Mouse (Mus musculus): Measurements from ENCODE around the gene Gm9837. TPM values are rescaled to one million over a fixed set of nuclear protein-coding genes. Genes with fewer than 3 reads are reported as not detected.

Gene Gm9837
- total RNA-seq, 2 experiments from 2014 or later: not detected

- peak; percentile 13; the same call in 1 of the 2 replicates for TF ChIP-seq CTCF (IDR thresholded peaks at IDR 0.05)
- intact Hi-C loops (cut with DNase I): no loop called here
- no peak overlapping the region for H3K27ac ChIP-seq
- no peak overlapping the region for H3K4me3 ChIP-seq
- DNase-seq: no peak
Measured at GRCm38 (mm10) chr11:53502039-53502765, 31.9 kb upstream of the Gm9837 start.

- no peak for TF ChIP-seq CTCF (IDR thresholded peaks at IDR 0.05)
- H3K27ac ChIP-seq: no peak overlapping the region
- intact Hi-C loops (cut with DNase I): no loop called here
- DNase-seq: no peak
- no peak overlapping the region for H3K4me3 ChIP-seq
Measured at GRCm38 (mm10) chr11:53500569-53500968, 30.3 kb upstream of the Gm9837 start.

- intact Hi-C loops (cut with DNase I): no loop called here
- Histone ChIP-seq H3K4me3 (no peak overlapping the region), H3K27ac (peak overlapping the region; percentile 35; the same call in 1 of the 2 replicates)
- DNase-seq: peak; percentile 30
- TF ChIP-seq CTCF (IDR thresholded peaks at IDR 0.05): no peak
Measured at GRCm38 (mm10) chr11:53496946-53497345, 26.7 kb upstream of the Gm9837 start.

- no peak for TF ChIP-seq CTCF (IDR thresholded peaks at IDR 0.05)
- DNase-seq: no peak
- intact Hi-C loops (cut with DNase I): no loop called here
- H3K27ac ChIP-seq: peak overlapping the region; percentile 67
- no peak overlapping the region for H3K4me3 ChIP-seq
Measured at GRCm38 (mm10) chr11:53495417-53495816, 25.1 kb upstream of the Gm9837 start.

- Histone ChIP-seq H3K4me3 (no peak overlapping the region), H3K27ac (no peak overlapping the region; the same call in 1 of the 2 replicates)
- DNase-seq: no peak
- no peak for TF ChIP-seq CTCF (IDR thresholded peaks at IDR 0.05)
- intact Hi-C loops (cut with DNase I): no loop called here
Measured at GRCm38 (mm10) chr11:53493243-53493955, 23.1 kb upstream of the Gm9837 start.

- TF ChIP-seq CTCF (IDR thresholded peaks at IDR 0.05): no peak
- DNase-seq: no peak
- Histone ChIP-seq H3K4me3 (no peak overlapping the region), H3K27ac (peak overlapping the region; percentile 76)
- intact Hi-C loops (cut with DNase I): no loop called here
Measured at GRCm38 (mm10) chr11:53491954-53492401, 21.7 kb upstream of the Gm9837 start.

GRCm38 (mm10) chr11:53489421-53489820 lies 19.1 kb upstream of the Gm9837 start:
- Histone ChIP-seq H3K27ac (no peak overlapping the region), H3K4me3 (no peak overlapping the region)
- no peak for TF ChIP-seq CTCF (IDR thresholded peaks at IDR 0.05)
- no peak for DNase-seq
- intact Hi-C loops (cut with DNase I): no loop called here

- no peak overlapping the region for H3K27ac ChIP-seq
- no peak for DNase-seq
- no peak; the same call in 1 of the 2 replicates for TF ChIP-seq CTCF (IDR thresholded peaks at IDR 0.05)
- intact Hi-C loops (cut with DNase I): no loop called here
- no peak overlapping the region for H3K4me3 ChIP-seq
Measured at GRCm38 (mm10) chr11:53489007-53489406, 18.7 kb upstream of the Gm9837 start.

- intact Hi-C loops (cut with DNase I): no loop called here
- no peak for TF ChIP-seq CTCF (IDR thresholded peaks at IDR 0.05)
- Histone ChIP-seq H3K4me3 (peak overlapping the region; percentile 17; the same call in 1 of the 2 replicates), H3K27ac (no peak overlapping the region)
- no peak for DNase-seq
Measured at GRCm38 (mm10) chr11:53486822-53487594, 16.7 kb upstream of the Gm9837 start.

- TF ChIP-seq CTCF (IDR thresholded peaks at IDR 0.05): no peak
- Histone ChIP-seq H3K27ac (no peak overlapping the region), H3K4me3 (no peak overlapping the region)
- no peak for DNase-seq
- intact Hi-C loops (cut with DNase I): no loop called here
Measured at GRCm38 (mm10) chr11:53486351-53486750, 16.1 kb upstream of the Gm9837 start.

GRCm38 (mm10) chr11:53485719-53486118 lies 15.4 kb upstream of the Gm9837 start:
- H3K4me3 ChIP-seq: no peak overlapping the region
- no peak overlapping the region for H3K27ac ChIP-seq
- intact Hi-C loops (cut with DNase I): no loop called here
- peak; percentile 54 for TF ChIP-seq CTCF (IDR thresholded peaks at IDR 0.05)
- DNase-seq: no peak

- Histone ChIP-seq H3K27ac (no peak overlapping the region), H3K4me3 (no peak overlapping the region)
- no peak for DNase-seq
- TF ChIP-seq CTCF (IDR thresholded peaks at IDR 0.05): no peak
- intact Hi-C loops (cut with DNase I): no loop called here
Measured at GRCm38 (mm10) chr11:53483159-53483891, 13.0 kb upstream of the Gm9837 start.

Measured in gastrocnemius, adult 2 months (tissue).